Mouse (Mus musculus) testis, adult 2 months (tissue): ENCODE measurements around the gene Pole4.

Source experiments
- CTCF ChIP-seq: fragments of 200-500 bp; IDR thresholded peaks from 2 replicates; pipeline ENCODE4 v1.5.1; 2012; ENCODE audit warnings: low read depth, mild to moderate bottlenecking, inconsistent platforms, low read length, moderate library complexity; ENCODE audit not compliant: control insufficient read depth, insufficient read depth, insufficient replicate concordance
- POLR2A ChIP-seq: fragments of 200-500 bp; IDR thresholded peaks from 2 replicates; pipeline ENCODE4 v1.6.1; 2012; ENCODE audit warnings: low read depth, mild to moderate bottlenecking, inconsistent platforms, low read length, moderate library complexity; ENCODE audit not compliant: control insufficient read depth

DNA sequence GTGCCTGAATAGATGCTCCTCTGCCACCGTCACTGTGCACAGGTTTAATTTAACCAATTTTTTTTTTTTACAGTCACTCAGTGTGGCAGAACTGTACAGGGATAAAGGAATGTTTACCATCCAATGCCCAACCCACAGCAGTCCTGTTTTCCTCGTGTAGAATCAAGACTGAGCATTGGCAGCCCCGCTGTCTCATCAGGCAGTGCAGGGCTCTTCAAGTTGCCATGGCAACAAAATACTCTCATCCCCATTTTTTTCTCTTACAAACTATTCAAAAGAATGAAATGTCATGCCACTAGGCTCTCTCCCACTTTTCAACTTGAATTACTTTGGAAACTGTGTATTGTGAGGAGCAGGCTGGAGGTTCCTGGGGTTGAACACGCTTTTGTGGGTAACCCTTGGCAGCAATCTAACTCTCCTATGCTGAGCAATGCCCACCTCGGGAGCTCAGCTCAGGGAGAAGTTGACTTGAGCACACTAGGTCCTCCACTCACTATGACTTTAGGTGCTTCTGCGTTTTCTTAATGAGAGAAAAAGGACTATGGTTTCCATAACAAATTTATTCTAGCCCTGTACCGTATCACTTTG lies 95.7 kb downstream of the Pole4 start:
- no peak for TF ChIP-seq POLR2A
- TF ChIP-seq CTCF, result no peak
